Mouse (Mus musculus) CD4-positive naive resting alpha-beta T cell, adult 76 days (primary cell): ENCODE results near the gene Olfr628. TPM values are rescaled to one million over a fixed set of nuclear protein-coding genes. Genes with fewer than 3 reads are reported as not detected.

ENCODE experiments used
- total RNA-seq: library from RNA; stranded (reverse); gene quantifications from one replicate; pipeline ENCODE4 v1.2.4, GENCODE M21; 2023

Olfr628 gene
- total RNA-seq, result not detected

GRCm38 (mm10) chr7:103730074-103730473, at the start of gene Olfr628:
Gene Olfr628, plus strand, starts transcription at chr7:103730374.

GRCm38 (mm10) chr7:103682420-103682819, 47.8 kb upstream of the Olfr628 start, which contains the start of gene Olfr625-ps1:
Gene Olfr625-ps1, plus strand, starts transcription at chr7:103682720.

GRCm38 (mm10) chr7:103714371-103714770, 15.8 kb upstream of the Olfr628 start, which contains the start of gene Olfr243:
Gene Olfr243, plus strand, starts transcription at chr7:103714671.

GRCm38 (mm10) chr7:103744843-103745242, 14.7 kb downstream of the Olfr628 start, which contains the start of gene Olfr629:
Gene Olfr629, minus strand, starts transcription at chr7:103744943.

GRCm38 (mm10) chr7:103757233-103757632, 27.1 kb downstream of the Olfr628 start, which contains the start of gene Olfr630:
Gene Olfr630, minus strand, starts transcription at chr7:103757333.

GRCm38 (mm10) chr7:103771494-103771893, 41.3 kb downstream of the Olfr628 start, which contains the start of gene Olfr69:
Gene Olfr69, minus strand, starts transcription at chr7:103771594.

GRCm38 (mm10) chr7:103779598-103779997, 49.4 kb downstream of the Olfr628 start, which contains the start of gene Olfr68:
Gene Olfr68, minus strand, starts transcription at chr7:103779698.

Other genes with a start within 250 kb of the Olfr628 start
- not detected for gene Olfr609, start 232.3 kb upstream of the Olfr628 start, total RNA-seq
- not detected for gene Olfr610, start 218.3 kb upstream of the Olfr628 start, total RNA-seq
- not detected for gene Olfr611, start 209.5 kb upstream of the Olfr628 start, total RNA-seq
- gene Olfr612, start 187.7 kb upstream of the Olfr628 start, total RNA-seq, result not detected
- gene Olfr613, start 182.3 kb upstream of the Olfr628 start, total RNA-seq, result not detected
- not detected for gene Olfr615, start 174.3 kb upstream of the Olfr628 start, total RNA-seq
- gene Olfr616, start 161.2 kb upstream of the Olfr628 start, total RNA-seq, result not detected
- gene Olfr617, start 157.3 kb upstream of the Olfr628 start, total RNA-seq, result not detected
- gene Olfr618, start 140.3 kb upstream of the Olfr628 start, total RNA-seq, result not detected
- gene Olfr619, start 129.8 kb upstream of the Olfr628 start, total RNA-seq, result not detected
- gene Olfr620, start 117.8 kb upstream of the Olfr628 start, total RNA-seq, result not detected
- not detected for gene Olfr622, start 87.7 kb upstream of the Olfr628 start, total RNA-seq
- not detected for gene Olfr623, start 66.7 kb upstream of the Olfr628 start, total RNA-seq
- gene Olfr624, start 59.2 kb upstream of the Olfr628 start, total RNA-seq, result not detected
- gene Olfr625-ps1, start 47.7 kb upstream of the Olfr628 start, total RNA-seq, result not detected
- gene Olfr243, start 15.7 kb upstream of the Olfr628 start, total RNA-seq, result not detected
- gene Olfr629, start 14.6 kb downstream of the Olfr628 start, total RNA-seq, result not detected
- gene Olfr630, start 27.0 kb downstream of the Olfr628 start, total RNA-seq, result not detected
- gene Olfr69, start 41.2 kb downstream of the Olfr628 start, total RNA-seq, result not detected
- gene Olfr68, start 49.3 kb downstream of the Olfr628 start, total RNA-seq, result not detected
- not detected for gene Olfr67, start 61.4 kb downstream of the Olfr628 start, total RNA-seq
- gene Hbb-bt, start 83.6 kb downstream of the Olfr628 start, total RNA-seq, result 492 TPM
- gene Hbb-bs, start 97.7 kb downstream of the Olfr628 start, total RNA-seq, result 2,802 TPM
- not detected for gene Hbb-bh2, start 110.1 kb downstream of the Olfr628 start, total RNA-seq
- gene Hbb-bh1, start 112.8 kb downstream of the Olfr628 start, total RNA-seq, result not detected
- not detected for gene Hbb-y, start 122.8 kb downstream of the Olfr628 start, total RNA-seq
- gene Olfr66, start 155.9 kb downstream of the Olfr628 start, total RNA-seq, result not detected
- gene Olfr64, start 164.1 kb downstream of the Olfr628 start, total RNA-seq, result not detected
- gene Olfr65, start 173.1 kb downstream of the Olfr628 start, total RNA-seq, result not detected
- not detected for gene Olfr631, start 198.5 kb downstream of the Olfr628 start, total RNA-seq
- gene Olfr632, start 204.0 kb downstream of the Olfr628 start, total RNA-seq, result not detected
- gene Olfr633, start 214.1 kb downstream of the Olfr628 start, total RNA-seq, result not detected
- not detected for gene Olfr635, start 240.8 kb downstream of the Olfr628 start, total RNA-seq